Mouse (Mus musculus) liver, adult 2 months (tissue): ENCODE data around the gene Ccpg1os.

Experiments
- CTCF ChIP-seq: fragments of 200-500 bp; IDR thresholded peaks from 2 replicates; pipeline ENCODE4 v1.5.1; 2011; ENCODE audit warnings: low read depth, low read length, control low read depth
- POLR2A ChIP-seq: fragments of 200-500 bp; IDR thresholded peaks from 2 replicates; pipeline ENCODE4 v1.6.1; 2011; ENCODE audit warnings: low read length, control low read depth; ENCODE audit not compliant: insufficient read depth; ENCODE audit errors: extremely low read depth

GRCm38 (mm10) chr9:73033406-73033805 is 48.2 kb upstream of the Ccpg1os start:
- TF ChIP-seq CTCF: no peak
- no peak for TF ChIP-seq POLR2A
